Mouse (Mus musculus) embryonic fibroblast, embryonic 13.5 days (primary cell): ENCODE results near the gene Lipt1.

ENCODE experiments used
- CTCF ChIP-seq: IDR thresholded peaks from 2 replicates; pipeline ENCODE4 v1.5.1; 2011; ENCODE audit warnings: mild to moderate bottlenecking, control low read depth, low read length, moderate library complexity, borderline replicate concordance; ENCODE audit not compliant: insufficient read depth
- POLR2A ChIP-seq: IDR thresholded peaks from 2 replicates; pipeline ENCODE4 v1.6.1; 2011; ENCODE audit warnings: low read depth, mild to moderate bottlenecking, control low read depth, low read length, moderate library complexity

DNA sequence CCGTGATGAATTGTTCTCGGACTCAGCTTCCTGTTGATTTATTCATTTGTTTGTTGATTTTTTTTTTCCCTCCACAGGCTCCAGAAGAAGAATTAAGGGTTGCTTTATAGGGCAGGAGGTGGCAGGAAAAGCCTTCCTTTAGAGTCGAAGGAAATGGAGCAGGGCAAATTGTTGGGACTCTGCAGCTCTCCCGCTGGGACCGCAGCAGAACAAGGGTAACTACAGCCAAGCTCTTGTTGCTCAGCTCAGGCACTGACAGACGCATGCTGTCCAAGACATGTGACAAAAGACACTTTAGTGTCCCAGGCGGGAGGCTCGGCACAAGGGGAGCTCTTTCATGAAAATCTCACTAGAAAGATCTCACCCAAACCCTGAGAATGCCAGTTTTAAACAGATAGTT lies 51.0 kb downstream of the Lipt1 start:
- no peak for TF ChIP-seq CTCF
- TF ChIP-seq POLR2A: no peak
